Mouse (Mus musculus) C2C12 (cell line): Measurements from ENCODE around the gene Grk3.

Experiments
- CTCF ChIP-seq: IDR thresholded peaks from one replicate; pipeline ENCODE4 v1.5.1; 2011; ENCODE audit not compliant: control insufficient read depth, insufficient read depth, insufficient read length
- USF1 ChIP-seq: IDR thresholded peaks from one replicate; pipeline ENCODE4 v1.6.1; 2011; ENCODE audit warnings: low read depth, mild to moderate bottlenecking, control low read depth, moderate library complexity

DNA sequence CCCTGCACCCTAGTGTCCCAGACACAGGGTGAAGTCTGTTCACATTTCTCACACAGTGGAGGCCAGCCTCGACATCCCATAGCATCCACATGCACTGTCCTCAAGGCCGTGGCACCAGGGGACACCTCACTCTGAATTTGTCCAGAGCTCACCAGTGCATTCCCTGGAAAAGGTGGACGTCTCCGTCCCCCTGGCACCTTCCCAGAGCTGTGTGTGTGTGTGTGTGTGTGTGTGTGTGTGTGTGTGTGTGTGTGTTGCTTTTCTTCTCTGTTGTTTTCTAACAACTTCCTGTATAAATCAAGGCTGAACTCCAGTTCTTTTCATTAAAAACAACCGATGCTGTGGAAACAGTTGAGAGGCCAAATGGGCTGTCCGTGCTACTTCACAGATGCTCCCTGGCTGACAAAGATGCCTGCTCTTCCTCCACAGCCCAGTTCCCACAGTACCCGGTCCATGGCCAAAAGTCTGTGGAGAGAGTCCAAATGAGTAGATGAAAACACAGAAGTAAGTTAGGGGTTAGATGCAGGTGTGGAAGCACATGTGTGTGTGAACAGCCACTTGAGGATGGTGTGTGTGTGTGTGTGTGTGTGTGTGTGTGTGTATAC lies 35.1 kb upstream of the Grk3 start:
- TF ChIP-seq CTCF: no peak
- TF ChIP-seq USF1: no peak
